Mouse (Mus musculus): ENCODE data around the gene Iqschfp. TPM values are rescaled to one million over a fixed set of nuclear protein-coding genes. Genes with fewer than 3 reads are reported as not detected.

Iqschfp gene
- polyA plus RNA-seq, 1 experiment from 2014 or later, result not detected

DNA sequence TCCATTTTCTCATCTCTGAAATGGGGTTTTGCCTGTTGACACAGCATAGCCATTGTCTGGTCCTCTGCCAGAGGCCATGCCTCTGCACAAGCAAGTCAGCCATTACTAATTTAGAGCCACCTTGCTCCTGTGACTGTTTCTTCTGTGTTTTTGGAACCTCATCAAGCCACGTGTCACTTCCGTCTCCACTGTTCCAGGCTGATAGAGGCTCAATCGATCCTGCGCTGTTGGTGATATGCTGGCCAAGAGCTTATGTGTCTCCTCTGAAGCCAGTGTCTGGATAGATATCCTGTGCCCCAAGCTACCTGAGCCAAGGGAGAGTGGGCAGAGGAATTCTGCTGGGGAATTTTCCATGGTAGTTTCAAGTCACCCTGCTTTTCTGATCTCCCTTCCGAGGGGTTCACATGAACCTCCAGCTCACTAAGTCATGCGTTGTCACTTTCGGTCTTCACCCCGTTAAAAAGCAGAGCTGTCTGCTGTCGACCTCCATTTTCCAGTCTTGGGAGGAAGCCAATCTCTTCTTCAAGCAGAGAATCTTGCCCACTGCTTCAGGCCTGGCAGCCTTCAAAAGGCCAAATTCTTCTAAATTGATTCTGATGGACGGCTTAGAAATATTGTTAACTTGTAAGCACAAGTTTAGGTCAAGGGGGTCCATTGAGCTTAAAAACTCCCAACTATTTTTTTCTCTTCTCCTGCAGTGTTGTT is 683.8 kb downstream of the Iqschfp start:
- WGBS, result 56% methylated on average over 10 of the region's 10 CpGs
- Histone ChIP-seq H3K27me3 (no peaks in the 10 kb centered on the region), H3K9ac (no peak overlapping the region), H3K9me3 (no peaks in the 10 kb centered on the region), H3K4me1 (peaks cover 44% of the 10 kb centered on the region), H3K27ac (peak overlapping the region; percentile 41; the same call in 1 of the 2 replicates), H3K4me2 (no peak overlapping the region), H3K4me3 (no peak overlapping the region), H3K36me3 (no peaks in the 10 kb centered on the region)
- no peak for ATAC-seq (ENCODE audit: borderline replicate concordance, extremely low read depth, low FRiP score, low TSS enrichment)

DNA sequence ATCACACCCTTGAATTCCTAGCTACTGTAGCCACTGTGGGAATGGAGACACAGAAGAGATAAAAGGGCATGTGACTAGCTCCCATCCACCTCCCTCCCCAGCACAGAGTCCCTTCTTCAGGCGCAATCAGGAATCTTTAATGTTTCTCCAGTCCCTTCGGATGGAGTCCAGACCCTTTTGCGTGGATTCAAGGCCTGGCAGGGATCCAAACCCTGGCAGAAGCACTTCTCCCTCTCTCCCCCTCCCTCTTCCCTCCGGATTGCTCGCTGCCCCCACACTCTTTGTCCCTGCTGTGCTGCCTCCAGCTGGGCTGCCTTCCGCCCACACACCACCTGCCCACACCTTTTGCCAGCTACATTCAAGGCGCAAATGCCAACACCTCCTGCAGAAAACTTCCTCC is 684.4 kb downstream of the Iqschfp start:
- H3K36me3 ChIP-seq, result no peaks in the 10 kb centered on the region
- H3K9me3 ChIP-seq, result no peaks in the 10 kb centered on the region
- peak overlapping the region; percentile 41; the same call in 1 of the 2 replicates for H3K27ac ChIP-seq
- no peak overlapping the region for H3K9ac ChIP-seq
- 6% methylated on average over 7 of the region's 7 CpGs for WGBS
- H3K27me3 ChIP-seq, result no peaks in the 10 kb centered on the region
- peak; percentile 20; the same call in 1 of the 2 replicates for ATAC-seq (ENCODE audit: borderline replicate concordance, extremely low read depth, low FRiP score, low TSS enrichment)
- H3K4me1 ChIP-seq, result peaks cover 44% of the 10 kb centered on the region
- H3K4me3 ChIP-seq, result no peak overlapping the region
- peak overlapping the region; percentile 22; the same call in 1 of the 2 replicates for H3K4me2 ChIP-seq

DNA sequence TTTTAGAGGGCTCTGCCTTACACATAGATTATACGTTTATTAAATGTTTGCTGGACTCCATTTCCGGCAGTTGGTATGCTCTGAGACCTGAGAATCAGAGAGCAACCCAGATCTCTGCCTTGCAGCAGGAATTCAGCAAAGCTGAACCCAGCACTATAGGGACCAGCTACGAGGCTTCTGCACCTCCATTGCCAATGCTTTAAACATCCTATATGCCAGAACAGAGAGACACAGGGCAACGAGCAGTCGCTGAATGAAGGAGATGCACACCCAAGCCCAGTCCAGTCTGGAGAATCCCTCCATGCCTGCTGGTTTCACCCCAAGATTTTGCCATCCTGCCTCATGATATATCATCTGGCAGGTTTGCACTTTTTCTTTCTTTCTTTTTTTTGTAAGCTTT is 684.9 kb downstream of the Iqschfp start:
- Histone ChIP-seq H3K9me3 (no peaks in the 10 kb centered on the region), H3K4me3 (no peak overlapping the region), H3K9ac (no peak overlapping the region), H3K4me2 (peak overlapping the region; percentile 22; the same call in 1 of the 2 replicates), H3K4me1 (peaks cover 49% of the 10 kb centered on the region), H3K36me3 (no peaks in the 10 kb centered on the region), H3K27me3 (no peaks in the 10 kb centered on the region), H3K27ac (peak overlapping the region; percentile 41; the same call in 1 of the 2 replicates)
- no peak for ATAC-seq (ENCODE audit: borderline replicate concordance, extremely low read depth, low FRiP score, low TSS enrichment)
- 41% methylated on average over 5 of the region's 5 CpGs for WGBS

GRCm38 (mm10) chr3:68581591-68581990 is 689.6 kb downstream of the Iqschfp start:
- H3K27me3 ChIP-seq, result no peaks in the 10 kb centered on the region
- H3K27ac ChIP-seq, result no peak overlapping the region
- peaks cover 48% of the 10 kb centered on the region for H3K4me1 ChIP-seq
- H3K4me3 ChIP-seq, result no peak overlapping the region
- 73% methylated on average over 13 of the region's 13 CpGs for WGBS
- H3K4me2 ChIP-seq, result no peak overlapping the region
- H3K9ac ChIP-seq, result no peak overlapping the region
- ATAC-seq (ENCODE audit: borderline replicate concordance, extremely low read depth, low FRiP score, low TSS enrichment), result no peak
- no peaks in the 10 kb centered on the region for H3K9me3 ChIP-seq
- no peaks in the 10 kb centered on the region for H3K36me3 ChIP-seq

- Histone ChIP-seq H3K27me3 (no peaks in the 10 kb centered on the region), H3K27ac (peak overlapping the region; percentile 95), H3K4me2 (no peak overlapping the region), H3K9ac (no peak overlapping the region), H3K36me3 (no peaks in the 10 kb centered on the region), H3K4me3 (no peak overlapping the region), H3K4me1 (peaks cover 44% of the 10 kb centered on the region), H3K9me3 (no peaks in the 10 kb centered on the region)
- 74% methylated on average over 12 of the region's 12 CpGs for WGBS
- no peak for ATAC-seq (ENCODE audit: borderline replicate concordance, extremely low read depth, low FRiP score, low TSS enrichment)
Observed at GRCm38 (mm10) chr3:68582103-68582740, 690.2 kb downstream of the Iqschfp start.

DNA sequence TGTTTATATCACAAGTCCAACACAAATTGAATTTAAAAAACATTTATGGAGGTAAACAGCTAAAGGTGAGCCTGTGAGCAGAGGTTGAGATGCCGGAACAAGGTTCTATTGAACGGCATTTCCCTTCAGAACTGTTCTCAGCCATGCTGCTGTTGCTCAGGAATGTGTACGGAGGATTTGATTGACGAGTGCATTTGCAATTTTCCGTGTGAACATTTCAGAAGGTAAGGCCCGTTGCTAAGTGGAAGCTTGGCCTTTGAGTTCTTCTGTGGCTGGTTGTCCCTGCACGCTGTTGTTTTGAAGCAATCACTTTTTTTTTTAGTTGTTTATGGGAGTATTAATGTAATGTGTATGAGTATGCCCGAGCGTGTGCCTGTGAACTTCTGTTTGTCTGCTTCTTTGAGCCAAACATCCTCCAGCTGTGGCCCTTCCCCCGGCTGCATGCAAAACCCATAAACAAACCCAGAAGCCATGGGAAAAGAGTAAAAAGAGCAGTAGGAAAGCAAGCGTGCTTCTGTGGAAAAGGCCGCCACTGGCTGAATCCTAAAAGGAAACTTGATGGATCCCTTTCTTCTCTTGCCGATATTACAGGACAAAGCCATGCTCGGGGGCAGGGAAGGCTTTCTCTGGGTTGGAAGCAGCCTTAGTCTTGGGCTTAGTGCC is 691.1 kb downstream of the Iqschfp start:
- 0 out of 2 replicates have a peak overlapping the region, but pooled peaks have one; percentile 9 for H3K4me3 ChIP-seq
- WGBS, result 10% methylated on average over 14 of the region's 14 CpGs

GRCm38 (mm10) chr3:68583771-68584511 is 691.9 kb downstream of the Iqschfp start:
- ATAC-seq (ENCODE audit: borderline replicate concordance, extremely low read depth, low FRiP score, low TSS enrichment), result peak; percentile 80; the same call in 1 of the 2 replicates
- H3K4me2 ChIP-seq, result peak overlapping the region; percentile 50
- H3K27ac ChIP-seq, result peak overlapping the region; percentile 95
- no peak overlapping the region for H3K4me3 ChIP-seq
- no peaks in the 10 kb centered on the region for H3K36me3 ChIP-seq
- no peak overlapping the region for H3K9ac ChIP-seq
- WGBS, result 35% methylated on average over 14 of the region's 14 CpGs
- no peaks in the 10 kb centered on the region for H3K9me3 ChIP-seq
- no peaks in the 10 kb centered on the region for H3K27me3 ChIP-seq
- peaks cover 42% of the 10 kb centered on the region for H3K4me1 ChIP-seq

More for the DNA sequence above, 691.1 kb downstream of the Iqschfp start:
- no peaks in the 10 kb centered on the region for H3K36me3 ChIP-seq
- H3K9ac ChIP-seq, result no peak overlapping the region
- peaks cover 42% of the 10 kb centered on the region for H3K4me1 ChIP-seq
- peak overlapping the region; percentile 50 for H3K4me2 ChIP-seq
- no peaks in the 10 kb centered on the region for H3K9me3 ChIP-seq
- peak; percentile 75 for ATAC-seq (ENCODE audit: borderline replicate concordance, extremely low read depth, low FRiP score, low TSS enrichment)
- no peaks in the 10 kb centered on the region for H3K27me3 ChIP-seq
- H3K27ac ChIP-seq, result peak overlapping the region; percentile 95

- Histone ChIP-seq H3K4me3 (no peak overlapping the region), H3K9me3 (no peaks in the 10 kb centered on the region), H3K4me2 (no peak overlapping the region), H3K27ac (0 out of 2 replicates have a peak overlapping the region, but pooled peaks have one; percentile 29), H3K9ac (no peak overlapping the region), H3K4me1 (peaks cover 47% of the 10 kb centered on the region), H3K27me3 (no peaks in the 10 kb centered on the region), H3K36me3 (no peaks in the 10 kb centered on the region)
- ATAC-seq (ENCODE audit: borderline replicate concordance, extremely low read depth, low FRiP score, low TSS enrichment), result no peak
- WGBS, result 74% methylated on average over 4 of the region's 4 CpGs
Observed at GRCm38 (mm10) chr3:68585213-68585612, 693.2 kb downstream of the Iqschfp start.

GRCm38 (mm10) chr3:68586646-68587064 is 694.6 kb downstream of the Iqschfp start:
- Histone ChIP-seq H3K4me2 (no peak overlapping the region), H3K4me1 (peaks cover 58% of the 10 kb centered on the region), H3K27ac (0 out of 2 replicates have a peak overlapping the region, but pooled peaks have one; percentile 1), H3K36me3 (no peaks in the 10 kb centered on the region), H3K27me3 (no peaks in the 10 kb centered on the region), H3K9ac (no peak overlapping the region), H3K9me3 (no peaks in the 10 kb centered on the region), H3K4me3 (no peak overlapping the region)
- ATAC-seq (ENCODE audit: borderline replicate concordance, extremely low read depth, low FRiP score, low TSS enrichment), result no peak
- WGBS, result 41% methylated on average over 9 of the region's 9 CpGs

DNA sequence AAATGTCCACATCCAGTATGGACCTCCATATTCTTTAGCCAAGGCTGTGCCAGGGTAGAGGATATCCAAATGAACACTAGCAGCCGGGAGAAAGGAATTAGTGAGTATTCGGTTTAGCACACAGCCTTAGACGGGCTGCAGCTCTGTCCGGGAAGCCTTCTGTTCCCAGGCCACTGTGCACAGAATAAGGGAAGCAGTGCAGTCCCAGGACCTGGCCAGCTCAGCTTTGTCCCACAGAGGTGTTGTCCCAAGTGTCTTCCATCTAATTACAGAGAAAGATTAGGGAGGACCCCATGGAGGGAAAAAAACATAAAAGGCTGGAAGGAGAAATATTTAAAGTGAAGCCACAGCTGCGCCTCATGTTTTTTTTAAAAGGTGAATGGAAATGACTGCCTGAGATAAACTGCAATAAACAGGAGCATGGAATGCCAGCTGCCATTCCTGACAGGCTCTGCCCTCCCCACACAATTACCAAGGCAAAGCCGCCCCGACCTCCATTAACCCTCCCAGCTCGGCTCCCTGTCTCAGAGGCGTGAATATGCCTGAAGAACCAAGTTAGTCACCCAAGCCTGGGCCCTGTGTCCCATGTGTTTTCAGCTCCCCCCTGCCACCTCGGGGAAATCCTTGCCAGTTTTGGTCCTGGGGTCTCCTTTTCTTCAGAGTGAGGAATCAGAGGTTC is 695.7 kb downstream of the Iqschfp start:
- no peaks in the 10 kb centered on the region for H3K27me3 ChIP-seq
- H3K4me1 ChIP-seq, result peaks cover 57% of the 10 kb centered on the region
- no peak overlapping the region for H3K4me2 ChIP-seq
- no peak for ATAC-seq (ENCODE audit: borderline replicate concordance, extremely low read depth, low FRiP score, low TSS enrichment)
- H3K9ac ChIP-seq, result no peak overlapping the region
- H3K36me3 ChIP-seq, result no peaks in the 10 kb centered on the region
- H3K27ac ChIP-seq, result no peak overlapping the region
- H3K9me3 ChIP-seq, result no peaks in the 10 kb centered on the region
- 65% methylated on average over 10 of the region's 10 CpGs for WGBS
- no peak overlapping the region for H3K4me3 ChIP-seq
